Mouse (Mus musculus) embryonic facial prominence, embryonic 13.5 days (tissue): ENCODE measurements around the gene Abca3. TPM values are rescaled to one million over a fixed set of nuclear protein-coding genes. Genes with fewer than 3 reads are reported as not detected.
A peak's percentile ranks its signal among the peaks of the same experiment; 100 is the strongest.

ENCODE experiments used
- ATAC-seq: fragments of 200-750 bp; cut with Nextera tagmentation; 2 replicates; pipeline ENCODE4 v1.8.0; 2017; ENCODE audit warnings: low read depth; ENCODE audit not compliant: insufficient number of reproducible peaks, insufficient read depth, low FRiP score, low TSS enrichment
- H3K27ac ChIP-seq: fragments of 300-500 bp; sonication (generic); 2 replicates; pipeline ENCODE4 v1.5.1; 2015; ENCODE audit warnings: moderate library complexity, mild to moderate bottlenecking, inconsistent platforms
- H3K27me3 ChIP-seq: fragments of 300-500 bp; sonication (generic); 2 replicates; pipeline ENCODE4 v1.6.1; 2015; ENCODE audit warnings: mild to moderate bottlenecking, inconsistent platforms
- H3K36me3 ChIP-seq: fragments of 300-500 bp; sonication (generic); 2 replicates; pipeline ENCODE4 v1.6.1; 2015; ENCODE audit warnings: mild to moderate bottlenecking, inconsistent platforms
- H3K4me1 ChIP-seq: fragments of 300-500 bp; sonication (generic); 2 replicates; pipeline ENCODE4 v1.6.1; 2015; ENCODE audit warnings: inconsistent platforms
- H3K4me2 ChIP-seq: fragments of 300-500 bp; sonication (generic); 2 replicates; pipeline ENCODE4 v1.6.1; 2015; ENCODE audit warnings: moderate library complexity, mild to moderate bottlenecking, inconsistent platforms
- H3K4me3 ChIP-seq: fragments of 300-500 bp; sonication (generic); 2 replicates; pipeline ENCODE4 v1.5.1; 2015; ENCODE audit warnings: mild to moderate bottlenecking, inconsistent platforms
- H3K9ac ChIP-seq: fragments of 300-500 bp; sonication (generic); 2 replicates; pipeline ENCODE4 v1.6.1; 2015; ENCODE audit warnings: mild to moderate bottlenecking, inconsistent platforms
- H3K9me3 ChIP-seq: fragments of 300-500 bp; sonication (generic); 2 replicates; pipeline ENCODE4 v1.6.1; 2016; ENCODE audit warnings: inconsistent platforms
- WGBS: fragments of 180-500 bp; shearing (Covaris S2); methylation state at CpG from one replicate; pipeline ENCODE4 v1.1.7; 2015; ENCODE audit warnings: mixed read lengths; 5-methylcytosine and 5-hydroxymethylcytosine counted together
- polyA plus RNA-seq: library from polyadenylated mRNA; unstranded; fragments of >200 nt; fragmentation: Nextera tagmentation; extraction: Ambion mirVana; gene quantifications from 2 replicates; pipeline ENCODE4 v1.2.1, GENCODE M21; 2015

The Abca3 gene
- polyA plus RNA-seq, 1 experiment from 2014 or later = 5.3 TPM

DNA sequence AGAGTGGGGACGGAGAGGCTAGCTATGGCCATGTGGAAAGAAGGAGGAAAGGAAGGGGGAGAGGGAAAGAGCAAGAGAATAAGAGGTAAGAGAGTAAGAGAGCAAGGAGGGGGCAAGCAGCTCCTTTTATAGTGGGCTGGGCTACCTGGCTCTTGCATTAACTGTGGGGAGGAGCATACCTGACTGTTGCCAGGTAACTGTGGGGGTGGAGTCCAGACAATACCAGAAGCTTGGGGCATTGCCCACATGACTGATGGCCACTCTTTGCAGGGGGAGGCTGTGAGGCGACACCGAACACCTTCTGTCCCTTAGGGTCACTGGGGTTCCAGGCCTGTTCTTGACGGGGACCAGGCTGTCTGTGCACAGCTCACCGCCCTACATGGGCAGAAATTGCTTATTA lies 37.0 kb downstream of the Abca3 start:
- no peaks in the 10 kb centered on the region for H3K9me3 ChIP-seq
- H3K4me1 ChIP-seq = no peaks in the 10 kb centered on the region
- WGBS = 85% methylated on average over 5 of the region's 5 CpGs
- no peak overlapping the region for H3K4me3 ChIP-seq
- no peak overlapping the region for H3K27ac ChIP-seq
- H3K9ac ChIP-seq = no peak overlapping the region
- ATAC-seq = no peak
- H3K36me3 ChIP-seq = peaks cover 11% of the 10 kb centered on the region; the same call in 1 of the 2 replicates
- H3K4me2 ChIP-seq = no peak overlapping the region
- no peaks in the 10 kb centered on the region for H3K27me3 ChIP-seq

DNA sequence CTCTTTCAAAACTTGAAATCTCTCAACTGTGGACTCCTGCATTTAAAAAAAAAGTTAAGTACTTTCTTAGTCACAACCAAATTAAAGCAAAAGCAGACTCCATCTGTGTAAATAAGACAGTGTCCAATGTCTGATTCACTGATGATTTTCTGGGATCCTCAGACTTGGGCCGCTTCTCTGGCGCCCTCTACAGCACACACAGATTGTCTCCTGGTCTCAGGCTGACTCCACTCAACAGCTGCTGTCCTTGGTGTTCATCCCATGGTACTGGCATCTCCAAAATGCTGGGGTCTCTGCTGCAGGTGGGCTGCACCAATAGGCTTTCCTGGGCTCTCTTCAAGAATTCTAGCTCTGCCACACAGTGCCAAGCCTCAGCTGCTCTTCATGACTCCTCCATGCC lies 38.1 kb downstream of the Abca3 start:
- Histone ChIP-seq H3K9ac (no peak overlapping the region), H3K4me3 (no peak overlapping the region), H3K4me2 (no peak overlapping the region), H3K4me1 (no peaks in the 10 kb centered on the region), H3K27me3 (no peaks in the 10 kb centered on the region), H3K36me3 (peaks cover 11% of the 10 kb centered on the region; the same call in 1 of the 2 replicates), H3K27ac (no peak overlapping the region), H3K9me3 (no peaks in the 10 kb centered on the region)
- 4% methylated on average over 2 of the region's 2 CpGs for WGBS
- no peak for ATAC-seq

- WGBS = 64% methylated on average over 8 of the region's 8 CpGs
- H3K27me3 ChIP-seq = no peaks in the 10 kb centered on the region
- H3K27ac ChIP-seq = no peak overlapping the region
- peaks cover 11% of the 10 kb centered on the region; the same call in 1 of the 2 replicates for H3K36me3 ChIP-seq
- H3K4me2 ChIP-seq = no peak overlapping the region
- no peak overlapping the region for H3K4me3 ChIP-seq
- no peaks in the 10 kb centered on the region for H3K4me1 ChIP-seq
- H3K9ac ChIP-seq = no peak overlapping the region
- H3K9me3 ChIP-seq = no peaks in the 10 kb centered on the region
- ATAC-seq = no peak
Observed at GRCm38 (mm10) chr17:24391149-24391548, 39.4 kb downstream of the Abca3 start.

DNA sequence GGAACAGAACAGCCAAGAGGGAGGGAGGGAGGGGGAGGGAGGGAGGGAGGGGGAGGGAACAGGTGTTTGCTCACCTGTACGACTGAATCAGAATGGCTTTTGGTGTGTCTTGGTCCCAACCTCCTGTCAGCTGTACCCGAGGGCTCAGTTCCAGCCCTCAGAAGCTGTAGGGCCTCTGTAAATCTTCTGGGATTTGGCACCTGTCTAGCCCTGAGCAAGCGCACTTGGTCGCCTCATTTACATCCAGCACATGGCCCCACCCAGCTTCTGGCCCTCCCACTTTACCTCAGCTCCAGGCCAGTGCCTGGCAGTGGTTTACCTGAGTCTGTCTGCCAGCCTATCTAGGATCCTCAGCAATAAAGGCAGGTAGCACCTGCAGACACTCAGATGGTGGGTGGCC lies 41.8 kb downstream of the Abca3 start:
- no peaks in the 10 kb centered on the region for H3K27me3 ChIP-seq
- no peak overlapping the region for H3K9ac ChIP-seq
- H3K27ac ChIP-seq = no peak overlapping the region
- ATAC-seq = no peak
- 23% methylated on average over 4 of the region's 4 CpGs for WGBS
- H3K4me2 ChIP-seq = no peak overlapping the region
- H3K4me3 ChIP-seq = no peak overlapping the region
- no peaks in the 10 kb centered on the region for H3K9me3 ChIP-seq
- H3K4me1 ChIP-seq = no peaks in the 10 kb centered on the region
- H3K36me3 ChIP-seq = no peaks in the 10 kb centered on the region

GRCm38 (mm10) chr17:24394456-24394855 lies 42.7 kb downstream of the Abca3 start:
- Histone ChIP-seq H3K36me3 (no peaks in the 10 kb centered on the region), H3K9ac (no peak overlapping the region), H3K27me3 (no peaks in the 10 kb centered on the region), H3K4me3 (no peak overlapping the region), H3K9me3 (no peaks in the 10 kb centered on the region), H3K4me2 (no peak overlapping the region), H3K27ac (no peak overlapping the region), H3K4me1 (no peaks in the 10 kb centered on the region)
- no peak for ATAC-seq
- 84% methylated on average over 7 of the region's 7 CpGs for WGBS

- Histone ChIP-seq H3K27me3 (no peaks in the 10 kb centered on the region), H3K9me3 (no peaks in the 10 kb centered on the region), H3K4me3 (no peak overlapping the region), H3K27ac (no peak overlapping the region), H3K4me1 (no peaks in the 10 kb centered on the region), H3K36me3 (peaks cover 11% of the 10 kb centered on the region), H3K9ac (no peak overlapping the region), H3K4me2 (no peak overlapping the region)
- no peak for ATAC-seq
- WGBS = 63% methylated on average over 3 of the region's 3 CpGs
Observed at GRCm38 (mm10) chr17:24402371-24402770, 50.6 kb downstream of the Abca3 start.

DNA sequence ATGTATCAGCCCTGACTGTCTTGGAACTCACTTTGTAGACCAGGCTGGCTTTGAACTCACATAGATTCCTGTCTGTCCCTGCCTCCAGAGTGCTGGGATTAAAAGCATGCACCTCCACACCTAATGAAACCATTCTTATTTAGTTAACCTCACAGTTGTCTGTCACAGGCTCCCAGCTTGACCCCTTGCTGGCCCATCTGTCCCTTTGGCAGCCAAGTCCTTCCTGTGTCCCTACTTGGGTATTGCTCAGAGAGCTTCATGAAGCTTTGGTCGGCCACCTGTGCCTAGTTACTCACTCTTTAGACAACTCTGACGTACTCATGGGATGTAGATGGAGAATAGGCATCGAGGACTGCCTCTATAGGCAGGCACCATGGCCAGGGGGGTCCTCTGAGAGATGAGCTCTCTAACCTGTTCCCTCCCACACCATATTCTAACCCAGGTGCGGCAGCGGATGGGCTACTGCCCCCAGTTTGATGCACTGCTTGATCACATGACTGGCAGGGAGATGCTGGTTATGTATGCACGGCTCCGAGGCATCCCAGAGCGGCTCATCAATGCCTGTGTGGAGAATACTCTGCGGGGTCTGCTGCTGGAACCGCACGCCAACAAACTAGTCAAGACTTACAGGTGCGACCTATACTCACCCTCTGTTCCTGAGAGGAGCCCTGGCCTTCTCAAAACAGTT lies 55.5 kb downstream of the Abca3 start:
- no peak overlapping the region for H3K4me3 ChIP-seq
- H3K4me2 ChIP-seq = no peak overlapping the region
- 0 out of 2 replicates have a peak overlapping the region, but pooled peaks have one; percentile 6 for H3K9ac ChIP-seq
- H3K27ac ChIP-seq = no peak overlapping the region
- no peaks in the 10 kb centered on the region for H3K27me3 ChIP-seq
- no peak for ATAC-seq
- H3K9me3 ChIP-seq = no peaks in the 10 kb centered on the region
- peaks cover 44% of the 10 kb centered on the region for H3K36me3 ChIP-seq
- H3K4me1 ChIP-seq = no peaks in the 10 kb centered on the region
- 89% methylated on average over 12 of the region's 12 CpGs for WGBS

- Histone ChIP-seq H3K9ac (peak overlapping the region; percentile 76), H3K9me3 (no peaks in the 10 kb centered on the region), H3K36me3 (peaks cover 44% of the 10 kb centered on the region), H3K27ac (peak overlapping the region; percentile 94), H3K4me1 (peaks cover 33% of the 10 kb centered on the region), H3K4me2 (peak overlapping the region; percentile 78), H3K27me3 (no peaks in the 10 kb centered on the region), H3K4me3 (peak overlapping the region; percentile 88)
- WGBS = 33% methylated on average over 22 of the region's 22 CpGs
- ATAC-seq = no peak
Observed at GRCm38 (mm10) chr17:24413557-24414211, 61.9 kb downstream of the Abca3 start.

DNA sequence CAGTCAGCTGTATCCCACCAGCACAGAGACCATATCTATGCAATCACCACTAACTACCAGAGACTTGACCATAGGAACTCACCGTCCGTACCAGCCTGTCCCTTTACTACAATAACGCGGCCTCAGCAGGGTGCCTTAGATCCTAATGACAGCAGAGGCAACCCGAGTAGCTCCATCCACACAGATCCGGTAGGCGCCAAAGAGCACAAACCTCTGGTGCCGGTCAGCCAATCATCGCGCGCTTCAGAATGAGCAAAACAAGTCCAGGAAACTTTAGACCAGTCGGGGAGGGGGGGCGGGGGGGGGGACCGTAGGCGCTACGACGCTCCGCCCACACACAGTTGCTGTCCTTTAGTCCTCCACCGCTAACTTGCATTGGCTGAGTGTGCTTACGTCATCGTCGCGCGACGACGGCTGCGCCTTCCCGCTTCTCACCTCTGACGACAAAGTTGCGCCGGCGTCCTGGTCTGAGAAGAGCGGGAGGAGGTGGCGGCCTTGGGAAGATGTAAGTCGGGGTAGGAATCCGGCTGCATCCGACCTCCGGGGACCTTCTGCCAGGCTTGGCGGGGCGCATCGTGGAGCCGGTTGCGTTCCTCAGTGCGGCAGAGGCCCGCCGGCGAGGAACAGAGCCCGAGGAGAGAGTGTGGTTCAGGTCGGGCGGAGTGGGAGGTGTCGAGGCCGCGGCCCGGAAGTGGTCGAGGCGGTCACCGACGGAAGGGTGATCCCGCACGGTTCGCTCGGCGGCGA lies 62.7 kb downstream of the Abca3 start, which contains the start of gene Rnps1:
Rnps1 (plus strand) TSS at position 336 of the 747 bp plus-strand sequence.
- Histone ChIP-seq H3K27me3 (no peaks in the 10 kb centered on the region), H3K4me1 (peaks cover 33% of the 10 kb centered on the region), H3K36me3 (peaks cover 44% of the 10 kb centered on the region), H3K4me2 (peak within 1 kb of the TSS; percentile 78), H3K9ac (peak within 1 kb of the TSS; percentile 96), H3K27ac (peak within 1 kb of the TSS; percentile 94), H3K9me3 (no peaks in the 10 kb centered on the region), H3K4me3 (peak within 1 kb of the TSS; percentile 88)
- ATAC-seq = peak; percentile 93
- under 1% methylated on average over 64 of the region's 64 CpGs for WGBS

- peak overlapping the region; percentile 88 for H3K4me3 ChIP-seq
- peak; percentile 45 for ATAC-seq
- no peaks in the 10 kb centered on the region for H3K9me3 ChIP-seq
- peak overlapping the region; percentile 78 for H3K4me2 ChIP-seq
- H3K9ac ChIP-seq = peak overlapping the region; percentile 96
- under 1% methylated on average over 21 of the region's 21 CpGs for WGBS
- peaks cover 33% of the 10 kb centered on the region for H3K4me1 ChIP-seq
- peaks cover 44% of the 10 kb centered on the region for H3K36me3 ChIP-seq
- H3K27me3 ChIP-seq = no peaks in the 10 kb centered on the region
- peak overlapping the region; percentile 94 for H3K27ac ChIP-seq
Observed at GRCm38 (mm10) chr17:24415011-24415410, 63.3 kb downstream of the Abca3 start.

GRCm38 (mm10) chr17:24416051-24416652 lies 64.4 kb downstream of the Abca3 start:
- H3K27ac ChIP-seq = no peak overlapping the region
- no peaks in the 10 kb centered on the region for H3K27me3 ChIP-seq
- peaks cover 50% of the 10 kb centered on the region for H3K36me3 ChIP-seq

More at GRCm38 (mm10) chr17:24416051-24416652, 64.4 kb downstream of the Abca3 start:
- peak overlapping the region; percentile 96 for H3K9ac ChIP-seq
- WGBS = 83% methylated on average over 3 of the region's 3 CpGs
- ATAC-seq = no peak
- H3K4me3 ChIP-seq = peak overlapping the region; percentile 88
- peaks cover 33% of the 10 kb centered on the region for H3K4me1 ChIP-seq
- H3K4me2 ChIP-seq = peak overlapping the region; percentile 78
- H3K9me3 ChIP-seq = no peaks in the 10 kb centered on the region
